Mouse (Mus musculus) testis, adult 2 months (tissue): Measurements from ENCODE around the gene Alpk1.

Experiments
- CTCF ChIP-seq: fragments of 200-500 bp; IDR thresholded peaks from 2 replicates; pipeline ENCODE4 v1.5.1; 2012; ENCODE audit warnings: low read depth, mild to moderate bottlenecking, inconsistent platforms, low read length, moderate library complexity; ENCODE audit not compliant: control insufficient read depth, insufficient read depth, insufficient replicate concordance
- POLR2A ChIP-seq: fragments of 200-500 bp; IDR thresholded peaks from 2 replicates; pipeline ENCODE4 v1.6.1; 2012; ENCODE audit warnings: low read depth, mild to moderate bottlenecking, inconsistent platforms, low read length, moderate library complexity; ENCODE audit not compliant: control insufficient read depth

- TF ChIP-seq POLR2A (no peak), CTCF (no peak)
These were observed 75.2 kb downstream of the Alpk1 start for GRCm38 (mm10) chr3:127705139-127705514.
